Mouse (Mus musculus) lung, adult 2 months (tissue): ENCODE measurements around the gene Snx9.

Experiments used
- CTCF ChIP-seq: fragments of 200-500 bp; IDR thresholded peaks from 2 replicates; pipeline ENCODE4 v1.5.1; 2011; ENCODE audit warnings: mild to moderate bottlenecking, low read length, control low read depth; ENCODE audit not compliant: insufficient read depth
- POLR2A ChIP-seq: fragments of 200-500 bp; IDR thresholded peaks from 2 replicates; pipeline ENCODE4 v1.6.1; 2011; ENCODE audit warnings: low read depth, mild to moderate bottlenecking, control low read depth, low read length, borderline replicate concordance; ENCODE audit errors: extremely low read depth

DNA sequence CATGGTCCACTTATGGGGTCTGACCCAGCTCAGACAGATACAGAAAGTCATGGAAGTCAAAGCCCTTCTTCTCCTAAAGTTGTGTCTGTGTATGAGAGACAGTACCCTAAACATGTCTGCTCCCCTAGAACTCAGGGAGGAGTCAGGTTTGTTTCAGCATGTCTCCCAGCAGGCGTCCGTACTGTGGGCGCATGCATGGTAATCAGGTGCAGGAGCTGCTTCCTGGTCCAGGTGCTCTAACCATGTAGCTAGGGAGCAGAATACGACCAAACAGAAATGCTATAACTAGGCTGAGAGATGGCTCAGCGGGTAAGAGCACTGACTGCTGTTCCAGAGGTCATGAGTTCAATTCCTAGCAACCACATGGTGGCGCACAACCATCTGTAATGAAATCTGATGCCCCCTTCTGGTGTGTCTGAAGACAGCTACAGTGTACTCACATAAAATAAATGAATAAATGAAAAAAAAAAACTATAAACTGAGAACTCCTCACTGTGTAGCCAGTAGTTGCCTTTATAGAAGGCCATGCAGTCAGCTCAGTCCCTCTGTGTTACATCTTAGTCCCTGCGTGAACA, 52.5 kb downstream of the Snx9 start:
- TF ChIP-seq CTCF (no peak), POLR2A (no peak)
